Mouse (Mus musculus): Measurements from ENCODE around the gene Dennd4a. TPM values are rescaled to one million over a fixed set of nuclear protein-coding genes. Genes with fewer than 3 reads are reported as not detected.
A peak's percentile ranks its signal among the peaks of the same experiment; 100 is the strongest.

The Dennd4a gene
- polyA plus RNA-seq, 1 experiment from 2014 or later: 12.0 TPM

DNA sequence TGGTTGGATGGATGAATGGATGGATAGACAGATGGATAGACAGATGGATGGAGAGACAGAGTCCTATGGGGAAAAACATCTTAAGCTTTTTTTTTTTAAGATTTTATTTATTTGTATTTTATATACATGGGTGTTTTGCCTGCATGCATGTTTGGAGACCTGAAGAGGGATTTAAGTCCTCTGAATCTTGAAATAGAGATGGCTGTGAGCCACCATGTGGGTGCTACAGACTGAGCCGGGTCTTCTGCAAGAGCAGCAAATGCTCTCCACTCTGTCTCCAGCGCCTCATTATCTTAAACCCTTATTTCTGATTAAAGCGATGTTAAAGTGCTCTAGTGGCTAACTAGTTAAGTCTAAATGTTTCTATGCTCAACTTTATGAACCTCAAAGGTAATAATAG, 96.3 kb downstream of the Dennd4a start:
- Histone ChIP-seq H3K4me1 (no peaks in the 10 kb centered on the region), H3K36me3 (replicated peaks) (peaks cover 20% of the 10 kb centered on the region), H3K4me3 (no peak overlapping the region), H3K9ac (no peak overlapping the region), H3K27ac (no peak overlapping the region), H3K4me2 (no peak overlapping the region), H3K9me3 (no peaks in the 10 kb centered on the region), H3K27me3 (replicated peaks) (no peaks in the 10 kb centered on the region)
- ATAC-seq (replicated peaks): no peak
- 92% methylated on average over 3 of the region's 3 CpGs for WGBS

DNA sequence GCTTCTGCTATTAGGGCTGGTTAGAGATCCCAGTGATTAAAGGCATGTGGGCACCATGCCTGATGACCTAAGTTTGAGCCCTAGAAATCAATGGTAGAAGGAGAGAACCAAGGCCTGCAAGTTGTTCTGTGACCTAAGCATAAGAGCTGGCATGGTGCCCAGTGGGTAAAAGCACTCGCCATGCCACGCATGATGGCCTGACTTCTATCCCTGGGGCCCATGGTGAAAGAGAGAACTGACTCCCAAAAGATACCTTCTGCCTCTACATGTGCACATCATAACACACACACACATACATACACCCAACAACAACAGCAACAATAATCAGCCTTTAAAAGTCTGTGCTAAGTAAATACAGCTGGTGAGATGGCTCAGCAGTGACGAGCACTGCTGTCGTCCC, 102.3 kb downstream of the Dennd4a start:
- WGBS: 87% methylated on average over 4 of the region's 4 CpGs
- Histone ChIP-seq H3K9ac (no peak overlapping the region), H3K36me3 (replicated peaks) (peaks cover 26% of the 10 kb centered on the region), H3K4me3 (no peak overlapping the region), H3K9me3 (no peaks in the 10 kb centered on the region), H3K27ac (no peak overlapping the region), H3K27me3 (replicated peaks) (no peaks in the 10 kb centered on the region), H3K4me1 (no peaks in the 10 kb centered on the region), H3K4me2 (no peak overlapping the region)
- ATAC-seq (replicated peaks): no peak

DNA sequence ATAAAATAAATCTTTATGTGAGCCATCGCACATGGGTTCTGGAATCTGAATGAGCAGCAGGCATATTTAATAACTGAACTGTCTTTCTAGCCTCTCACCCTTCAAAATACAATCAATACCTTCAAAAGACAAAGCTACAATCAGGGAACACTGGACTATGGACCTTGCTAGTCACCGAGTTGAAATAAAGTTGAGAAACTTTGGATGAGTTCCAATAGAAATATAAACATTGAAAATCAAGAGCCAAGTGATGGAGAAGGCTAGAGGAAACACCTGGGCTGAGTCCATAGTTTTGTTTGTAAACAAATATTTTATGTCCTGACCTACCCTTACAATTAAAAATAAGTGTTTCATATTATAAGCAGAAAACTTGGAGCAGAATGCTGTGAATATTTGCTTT, 102.8 kb downstream of the Dennd4a start:
- Histone ChIP-seq H3K27me3 (replicated peaks) (no peaks in the 10 kb centered on the region), H3K4me1 (no peaks in the 10 kb centered on the region), H3K36me3 (replicated peaks) (peaks cover 26% of the 10 kb centered on the region), H3K4me3 (no peak overlapping the region), H3K9me3 (no peaks in the 10 kb centered on the region), H3K9ac (no peak overlapping the region), H3K4me2 (no peak overlapping the region), H3K27ac (no peak overlapping the region)
- 92% methylated on average over 2 of the region's 2 CpGs for WGBS
- no peak for ATAC-seq (replicated peaks)

DNA sequence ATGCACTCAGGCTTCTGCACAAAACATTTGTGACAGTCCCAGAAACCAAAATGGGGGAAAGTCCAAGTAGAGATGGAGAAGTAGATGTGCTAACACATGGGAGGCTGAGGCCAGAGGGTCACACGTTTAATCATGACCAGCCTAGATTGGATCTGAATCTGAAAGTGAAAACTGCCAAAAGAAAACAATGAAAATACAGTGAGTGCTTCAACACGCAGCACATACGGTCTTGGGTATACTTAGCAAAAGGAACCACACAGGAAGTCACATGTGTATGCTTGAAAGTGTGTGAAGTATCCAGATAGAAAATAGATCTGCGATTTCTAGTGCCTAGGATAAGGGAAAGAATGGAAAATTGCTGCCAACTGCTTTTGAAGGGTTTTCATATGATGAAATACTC, 103.5 kb downstream of the Dennd4a start:
- H3K9me3 ChIP-seq: no peaks in the 10 kb centered on the region
- no peak overlapping the region for H3K4me2 ChIP-seq
- H3K4me3 ChIP-seq: no peak overlapping the region
- no peak overlapping the region for H3K9ac ChIP-seq
- H3K4me1 ChIP-seq: no peaks in the 10 kb centered on the region
- no peak for ATAC-seq (replicated peaks)
- peaks cover 26% of the 10 kb centered on the region for H3K36me3 ChIP-seq (replicated peaks)
- WGBS: 85% methylated on average over 4 of the region's 4 CpGs
- H3K27me3 ChIP-seq (replicated peaks): no peaks in the 10 kb centered on the region
- no peak overlapping the region for H3K27ac ChIP-seq

DNA sequence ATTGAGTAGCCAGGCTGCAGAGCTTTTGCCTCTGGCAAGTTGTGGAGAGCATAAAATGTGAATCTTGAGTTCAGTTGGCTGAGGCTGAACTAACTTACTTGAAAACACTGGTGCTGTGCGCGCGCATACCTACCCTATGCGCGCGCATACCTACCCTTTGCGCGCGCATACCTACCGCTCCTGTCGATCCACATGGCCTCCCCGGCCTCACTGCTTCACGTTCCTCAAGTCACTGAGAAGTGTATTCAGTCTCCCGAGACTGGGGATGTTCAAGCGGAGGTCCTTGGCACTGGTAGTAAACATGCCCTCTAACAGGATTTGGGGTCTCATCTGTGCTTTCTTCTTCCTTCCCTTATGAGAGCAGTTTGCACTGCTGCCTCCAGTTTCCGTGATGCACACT, 107.4 kb downstream of the Dennd4a start:
- Histone ChIP-seq H3K27ac (no peak overlapping the region), H3K27me3 (replicated peaks) (no peaks in the 10 kb centered on the region), H3K4me3 (no peak overlapping the region), H3K9ac (no peak overlapping the region), H3K4me1 (no peaks in the 10 kb centered on the region), H3K4me2 (peak overlapping the region; percentile 15; the same call in 1 of the 2 replicates), H3K36me3 (replicated peaks) (peaks cover 8% of the 10 kb centered on the region), H3K9me3 (no peaks in the 10 kb centered on the region)
- no peak for ATAC-seq (replicated peaks)
- 40% methylated on average over 16 of the region's 16 CpGs for WGBS

DNA sequence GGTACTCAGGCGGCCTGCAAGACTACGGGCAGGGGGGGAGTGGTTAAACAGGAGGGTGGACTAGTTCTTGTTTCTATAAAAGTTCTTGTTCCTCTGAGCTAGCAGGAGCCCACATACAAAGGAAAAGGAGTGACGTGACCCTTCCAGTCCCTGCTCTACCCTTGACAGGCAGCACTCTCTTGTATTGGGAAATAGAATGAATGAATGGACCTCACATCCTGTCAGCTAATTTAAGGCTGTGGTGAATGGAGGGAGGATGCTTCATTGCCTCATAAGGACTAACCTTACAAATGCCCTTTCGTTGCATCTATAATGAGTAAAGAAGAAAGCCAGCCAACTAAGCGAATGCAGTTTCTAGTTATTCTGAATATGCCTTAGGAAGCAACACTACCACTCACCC, 114.6 kb downstream of the Dennd4a start:
- Histone ChIP-seq H3K36me3 (replicated peaks) (no peaks in the 10 kb centered on the region), H3K4me2 (no peak overlapping the region), H3K27ac (no peak overlapping the region), H3K9ac (no peak overlapping the region), H3K9me3 (no peaks in the 10 kb centered on the region), H3K27me3 (replicated peaks) (no peaks in the 10 kb centered on the region), H3K4me1 (peaks cover 4% of the 10 kb centered on the region; the same call in 1 of the 2 replicates), H3K4me3 (no peak overlapping the region)
- WGBS: 68% methylated on average over 5 of the region's 5 CpGs
- ATAC-seq (replicated peaks): no peak

DNA sequence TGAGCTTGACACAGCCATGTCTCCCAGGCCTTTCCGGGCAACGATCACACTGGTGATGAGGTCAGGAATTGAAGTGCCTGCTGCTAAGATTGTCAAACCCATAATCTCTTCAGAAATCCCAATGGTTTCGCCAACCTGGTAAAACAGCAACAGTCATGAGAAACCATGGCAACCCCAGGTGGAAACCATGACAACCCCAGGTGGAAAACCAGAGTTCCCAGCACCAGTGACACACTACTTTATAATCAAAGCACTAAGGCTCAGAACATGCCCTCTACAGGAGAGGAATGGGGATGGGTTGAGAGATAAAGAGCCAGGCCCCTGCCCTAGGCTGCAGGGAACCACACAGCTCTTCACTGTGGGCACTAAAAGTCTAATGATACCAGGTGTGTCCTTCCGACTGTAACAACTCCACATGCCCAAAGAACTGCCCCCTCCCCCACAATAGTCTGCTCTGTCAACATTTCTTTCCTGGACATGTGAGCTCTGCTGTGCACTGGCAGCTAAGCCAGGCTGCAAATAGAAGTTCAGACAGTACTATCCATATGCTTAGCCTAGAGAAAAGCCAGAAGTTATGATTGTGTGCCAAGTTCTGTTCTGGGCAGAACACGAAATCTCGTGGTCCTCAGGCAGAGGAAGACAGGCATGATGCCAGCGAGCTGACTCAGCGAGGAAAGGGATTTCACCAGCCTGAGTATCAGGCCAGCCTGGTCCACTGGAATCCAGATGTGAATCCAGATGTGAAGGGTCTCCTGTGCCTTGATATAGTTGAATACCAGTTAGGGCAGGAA, 115.3 kb downstream of the Dennd4a start:
- Histone ChIP-seq H3K9me3 (no peaks in the 10 kb centered on the region), H3K4me3 (no peak overlapping the region), H3K36me3 (replicated peaks) (no peaks in the 10 kb centered on the region), H3K27me3 (replicated peaks) (no peaks in the 10 kb centered on the region), H3K9ac (no peak overlapping the region), H3K4me2 (no peak overlapping the region), H3K4me1 (peaks cover 4% of the 10 kb centered on the region; the same call in 1 of the 2 replicates), H3K27ac (0 out of 2 replicates have a peak overlapping the region, but pooled peaks have one; percentile 7)
- WGBS: 75% methylated on average over 8 of the region's 8 CpGs
- ATAC-seq (replicated peaks): no peak; the same call in 1 of the 2 replicates

DNA sequence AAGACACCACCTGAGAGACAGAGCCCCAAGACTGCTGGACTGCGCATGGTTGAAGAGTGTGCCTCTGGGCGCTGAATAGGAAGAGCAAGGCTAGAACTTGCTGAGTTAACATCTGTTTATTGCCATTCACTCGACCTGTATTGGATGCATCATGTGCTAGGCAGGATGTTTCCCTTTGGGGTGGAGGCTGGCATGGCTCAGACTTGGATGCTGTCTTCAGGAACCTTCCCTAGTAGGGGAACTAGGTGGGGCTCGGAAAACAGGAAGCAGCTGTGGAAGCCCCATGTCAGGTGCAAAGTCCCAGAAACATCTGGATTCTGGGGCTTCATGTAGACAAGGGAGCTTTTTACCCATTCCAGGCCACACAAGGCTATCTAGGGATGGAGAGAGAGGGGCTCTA, 119.1 kb downstream of the Dennd4a start:
- H3K9ac ChIP-seq: no peak overlapping the region
- H3K27ac ChIP-seq: no peak overlapping the region
- no peaks in the 10 kb centered on the region for H3K36me3 ChIP-seq (replicated peaks)
- no peaks in the 10 kb centered on the region for H3K27me3 ChIP-seq (replicated peaks)
- H3K4me2 ChIP-seq: no peak overlapping the region
- H3K4me1 ChIP-seq: peaks cover 4% of the 10 kb centered on the region; the same call in 1 of the 2 replicates
- no peaks in the 10 kb centered on the region for H3K9me3 ChIP-seq
- no peak for ATAC-seq (replicated peaks)
- no peak overlapping the region for H3K4me3 ChIP-seq
- WGBS: 81% methylated on average over 4 of the region's 4 CpGs

DNA sequence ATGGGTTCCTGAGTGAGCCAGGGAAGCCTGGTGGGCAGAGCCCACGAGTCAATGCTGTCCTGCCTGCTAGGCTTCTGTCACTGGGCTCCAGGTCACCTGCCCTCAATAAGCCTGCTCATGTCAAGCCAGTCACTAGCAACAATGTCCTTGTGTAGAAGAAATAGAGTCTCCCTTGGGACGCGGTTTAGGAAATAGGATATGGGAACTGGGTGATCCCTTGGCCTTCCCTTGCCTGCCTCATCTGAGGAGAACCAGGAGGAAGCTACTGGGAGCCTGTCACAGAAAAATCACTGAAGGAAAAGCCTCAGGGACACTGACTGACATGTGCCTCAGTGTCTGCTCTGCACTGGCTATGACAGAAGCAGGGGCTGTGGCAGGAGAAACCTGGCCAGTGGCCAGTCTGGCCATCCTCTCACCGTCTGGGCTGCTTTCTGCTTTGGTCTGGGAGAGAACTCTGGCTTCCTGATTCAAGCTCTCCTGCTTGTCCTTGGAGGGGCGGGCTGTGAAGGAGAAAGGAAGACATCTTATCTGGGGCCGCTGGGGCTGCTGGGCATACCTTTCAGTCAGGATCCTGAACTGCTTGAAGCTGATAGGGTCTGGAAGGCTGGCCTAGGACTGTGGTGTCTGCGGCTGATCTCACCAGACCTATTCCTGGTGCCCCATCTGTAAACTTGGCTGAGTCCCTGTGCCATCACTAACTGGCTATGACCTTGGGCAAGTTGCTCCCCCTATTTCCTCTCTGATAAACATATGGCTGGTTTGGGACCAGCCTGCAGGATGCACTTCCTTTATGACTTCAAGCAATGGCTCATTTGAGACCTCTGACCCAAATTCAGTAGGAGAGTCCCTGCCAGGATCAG, 120.8 kb downstream of the Dennd4a start:
- Histone ChIP-seq H3K27ac (no peak overlapping the region), H3K9me3 (no peaks in the 10 kb centered on the region), H3K4me2 (no peak overlapping the region), H3K36me3 (replicated peaks) (no peaks in the 10 kb centered on the region), H3K4me3 (no peak overlapping the region), H3K4me1 (no peaks in the 10 kb centered on the region; the same call in 1 of the 2 replicates), H3K9ac (no peak overlapping the region), H3K27me3 (replicated peaks) (no peaks in the 10 kb centered on the region)
- 76% methylated on average over 7 of the region's 7 CpGs for WGBS
- no peak for ATAC-seq (replicated peaks)

DNA sequence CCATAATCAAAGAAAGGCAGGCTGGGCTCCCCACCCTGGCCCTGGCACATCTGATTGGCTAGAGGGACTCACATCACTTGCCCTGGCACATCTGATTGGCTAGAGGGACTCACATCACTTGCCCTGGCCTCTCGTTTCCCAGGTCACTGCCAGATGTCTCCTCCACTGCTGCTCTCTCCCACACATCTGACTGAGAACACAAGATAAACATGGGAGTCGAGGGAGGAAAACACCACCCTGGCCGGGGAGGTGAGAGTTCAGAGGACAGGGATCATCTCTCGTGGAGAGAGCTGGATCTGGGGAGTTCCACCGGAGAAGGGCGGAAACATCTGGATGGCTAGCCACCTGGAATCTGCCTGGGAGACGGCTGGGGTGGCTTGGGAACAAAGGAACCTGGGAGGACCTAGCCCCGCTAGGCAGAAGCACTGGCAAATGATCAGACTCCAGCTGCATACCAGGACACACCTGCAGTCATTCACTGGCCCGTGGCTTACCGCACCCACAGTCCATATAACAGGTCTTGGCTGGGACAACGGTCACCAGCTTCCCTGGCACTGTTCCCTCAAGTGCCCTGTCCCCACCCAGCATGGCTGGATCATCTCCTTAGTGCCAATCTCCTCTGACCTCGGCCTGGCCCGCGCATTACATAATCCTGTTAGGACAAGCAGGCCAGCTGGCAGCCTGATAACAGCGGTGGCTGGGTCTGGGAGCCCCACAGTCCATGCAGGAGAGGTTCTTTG, 123.0 kb downstream of the Dennd4a start:
- no peak for ATAC-seq (replicated peaks)
- H3K9me3 ChIP-seq: no peaks in the 10 kb centered on the region
- 55% methylated on average over 15 of the region's 15 CpGs for WGBS

DNA sequence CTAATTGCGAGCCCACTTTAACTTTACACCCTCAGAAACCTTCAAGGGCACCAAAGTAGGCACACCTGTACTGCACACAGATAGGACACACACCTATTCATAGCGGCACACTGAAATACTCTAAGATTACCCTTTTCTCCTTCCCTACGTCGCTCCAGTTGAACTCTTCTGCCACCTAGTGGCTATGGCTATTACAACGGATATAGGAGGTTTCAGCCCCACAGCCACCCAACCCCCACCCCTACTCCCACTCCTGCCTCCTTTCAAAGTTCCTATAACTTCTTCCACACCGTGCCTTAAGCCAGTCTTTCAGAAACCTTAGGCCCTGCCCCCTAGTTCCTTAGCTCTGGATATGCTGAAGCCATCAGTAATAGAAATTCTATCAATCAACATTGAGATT, 125.4 kb downstream of the Dennd4a start:
- WGBS: 7% methylated on average over 6 of the region's 6 CpGs
- H3K4me3 ChIP-seq: no peak overlapping the region
- H3K9me3 ChIP-seq: no peaks in the 10 kb centered on the region
- no peaks in the 10 kb centered on the region for H3K4me1 ChIP-seq
- no peak overlapping the region for H3K27ac ChIP-seq
- H3K36me3 ChIP-seq (replicated peaks): no peaks in the 10 kb centered on the region
- H3K27me3 ChIP-seq (replicated peaks): no peaks in the 10 kb centered on the region
- H3K9ac ChIP-seq: no peak overlapping the region
- ATAC-seq (replicated peaks): no peak
- no peak overlapping the region for H3K4me2 ChIP-seq

More for the DNA sequence above, 123.0 kb downstream of the Dennd4a start:
- no peak overlapping the region for H3K9ac ChIP-seq
- H3K4me3 ChIP-seq: no peak overlapping the region
- no peaks in the 10 kb centered on the region for H3K27me3 ChIP-seq (replicated peaks)
- no peak overlapping the region for H3K27ac ChIP-seq
- H3K4me2 ChIP-seq: no peak overlapping the region; the same call in 1 of the 2 replicates
- H3K4me1 ChIP-seq: no peaks in the 10 kb centered on the region
- H3K36me3 ChIP-seq (replicated peaks): no peaks in the 10 kb centered on the region

DNA sequence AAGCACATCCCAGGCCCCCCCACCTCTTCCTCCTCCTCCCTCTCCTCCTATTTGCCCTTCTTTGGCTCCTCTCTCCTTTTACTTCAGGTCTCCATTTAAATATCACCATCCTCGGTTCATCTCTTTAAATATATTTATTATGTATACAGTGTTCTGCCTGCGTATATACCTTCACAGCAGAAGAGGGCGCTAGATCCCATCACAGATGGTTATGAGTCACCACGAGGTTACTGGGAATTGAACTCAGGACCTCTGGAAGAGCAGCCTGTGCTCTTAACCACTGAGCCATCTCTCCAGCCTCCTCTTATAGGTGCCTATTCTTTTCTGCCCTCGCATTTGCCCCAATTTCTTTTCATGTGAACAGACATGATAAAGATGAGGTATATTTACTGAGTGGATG, 126.4 kb downstream of the Dennd4a start:
- ATAC-seq (replicated peaks): no peak
- H3K4me1 ChIP-seq: no peaks in the 10 kb centered on the region
- no peaks in the 10 kb centered on the region for H3K27me3 ChIP-seq (replicated peaks)
- no peak overlapping the region for H3K4me2 ChIP-seq
- H3K27ac ChIP-seq: no peak overlapping the region
- H3K9ac ChIP-seq: no peak overlapping the region
- H3K9me3 ChIP-seq: no peaks in the 10 kb centered on the region
- WGBS: 58% methylated on average over 5 of the region's 5 CpGs
- H3K4me3 ChIP-seq: no peak overlapping the region
- H3K36me3 ChIP-seq (replicated peaks): no peaks in the 10 kb centered on the region
